Mouse (Mus musculus) midbrain, embryonic 16.5 days (tissue): ENCODE data around the gene A930033H14Rik. TPM values are rescaled to one million over a fixed set of nuclear protein-coding genes. Genes with fewer than 3 reads are reported as not detected.

Experiments used
- ATAC-seq: fragments of 200-750 bp; cut with Nextera tagmentation; 2 replicates; pipeline ENCODE4 v1.8.0; 2017; ENCODE audit warnings: moderate TSS enrichment
- H3K27ac ChIP-seq: fragments of 300-500 bp; sonication (generic); 2 replicates; pipeline ENCODE4 v1.5.1; 2014; ENCODE audit warnings: mild to moderate bottlenecking, low read length, mixed read lengths
- H3K27me3 ChIP-seq: fragments of 300-500 bp; sonication (generic); 2 replicates; pipeline ENCODE4 v1.6.1; 2014; ENCODE audit warnings: low read depth, low read length, mixed read lengths; ENCODE audit not compliant: control insufficient read depth, insufficient read depth
- H3K36me3 ChIP-seq: fragments of 300-500 bp; sonication (generic); 2 replicates; pipeline ENCODE4 v1.6.1; 2014; ENCODE audit warnings: mild to moderate bottlenecking, low read length, moderate library complexity, mixed read lengths; ENCODE audit not compliant: control insufficient read depth, insufficient read depth
- H3K4me1 ChIP-seq: fragments of 300-500 bp; sonication (generic); 2 replicates; pipeline ENCODE4 v1.6.1; 2014; ENCODE audit warnings: mild to moderate bottlenecking, low read length, mixed read lengths; ENCODE audit not compliant: control insufficient read depth, insufficient read depth
- H3K4me2 ChIP-seq: fragments of 300-500 bp; sonication (generic); 2 replicates; pipeline ENCODE4 v1.6.1; 2014; ENCODE audit warnings: mild to moderate bottlenecking, low read length, mixed read lengths
- H3K4me3 ChIP-seq: fragments of 300-500 bp; sonication (generic); 2 replicates; pipeline ENCODE4 v1.5.1; 2014; ENCODE audit warnings: low read depth, mild to moderate bottlenecking, low read length, moderate library complexity, mixed read lengths
- H3K9ac ChIP-seq: fragments of 300-500 bp; sonication (generic); 2 replicates; pipeline ENCODE4 v1.6.1; 2014; ENCODE audit warnings: low read depth, low read length, mixed read lengths
- H3K9me3 ChIP-seq: fragments of 300-500 bp; sonication (generic); replicated peaks from 2 replicates; pipeline ENCODE4 v1.6.1; 2014; ENCODE audit warnings: mild to moderate bottlenecking, low read length, mixed read lengths; ENCODE audit not compliant: control insufficient read depth, poor library complexity, severe bottlenecking
- WGBS: fragments of 180-500 bp; shearing (Covaris S2); extraction: QIAGEN DNeasy Blood & Tissue Kit; methylation state at CpG from one replicate; pipeline ENCODE4 v1.1.7; 2014; 5-methylcytosine and 5-hydroxymethylcytosine counted together
- polyA plus RNA-seq: library from polyadenylated mRNA; unstranded; fragments of >200 nt; fragmentation: Nextera tagmentation; extraction: Ambion mirVana; gene quantifications from 2 replicates; pipeline ENCODE4 v1.2.1, GENCODE M21; 2015

Gene A930033H14Rik
- polyA plus RNA-seq, 1 experiment from 2014 or later: 1.5 TPM

DNA sequence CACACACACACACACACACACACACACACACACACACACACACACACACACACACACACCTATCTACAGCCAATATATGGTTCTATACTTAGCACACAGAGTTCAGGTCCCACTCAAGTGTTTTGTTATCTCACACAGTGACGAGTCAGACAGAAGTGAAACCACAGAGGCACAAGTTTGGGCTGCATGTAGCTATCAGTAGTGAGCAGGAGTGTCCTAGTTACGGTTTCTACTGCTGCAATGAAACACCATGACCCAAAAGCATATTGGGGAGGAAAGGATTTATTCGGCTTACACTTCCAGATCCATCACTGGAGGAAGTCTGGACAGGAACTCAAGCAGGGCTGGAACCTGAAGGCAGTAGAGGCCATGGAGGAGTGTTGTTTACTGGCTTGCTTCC lies 9.1 kb upstream of the A930033H14Rik start:
- Histone ChIP-seq H3K4me1 (no peaks in the 10 kb centered on the region), H3K9ac (no peak overlapping the region), H3K36me3 (no peaks in the 10 kb centered on the region), H3K9me3 (no peaks in the 10 kb centered on the region), H3K27ac (no peak overlapping the region), H3K4me3 (no peak overlapping the region), H3K27me3 (no peaks in the 10 kb centered on the region), H3K4me2 (no peak overlapping the region)
- 90% methylated on average over 3 of the region's 3 CpGs for WGBS
- no peak for ATAC-seq

DNA sequence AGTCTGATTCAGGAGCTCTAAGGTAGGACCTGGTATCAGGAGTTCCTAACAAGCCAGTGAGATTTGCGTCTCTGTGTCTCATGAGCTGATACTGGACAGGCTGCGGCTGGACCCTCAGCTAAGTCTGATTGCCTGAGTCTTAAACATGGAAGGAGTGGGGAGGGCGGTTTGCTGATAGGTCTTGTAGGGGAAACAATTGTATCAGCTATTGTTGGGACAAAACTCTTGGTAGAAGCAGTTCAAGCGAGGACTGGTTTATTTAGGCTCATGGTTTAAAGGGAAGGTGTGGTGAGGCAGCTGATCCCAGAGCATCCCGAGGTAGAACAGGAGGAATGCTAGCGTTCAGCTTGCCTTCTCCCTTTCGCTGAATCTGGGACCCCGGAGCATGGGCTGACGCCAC lies 8.2 kb upstream of the A930033H14Rik start:
- Histone ChIP-seq H3K27ac (no peak overlapping the region), H3K9ac (no peak overlapping the region), H3K9me3 (no peaks in the 10 kb centered on the region), H3K36me3 (peaks cover 4% of the 10 kb centered on the region; the same call in 1 of the 2 replicates), H3K4me2 (no peak overlapping the region), H3K4me3 (no peak overlapping the region), H3K4me1 (no peaks in the 10 kb centered on the region), H3K27me3 (no peaks in the 10 kb centered on the region)
- no peak for ATAC-seq
- WGBS: 94% methylated on average over 9 of the region's 9 CpGs

DNA sequence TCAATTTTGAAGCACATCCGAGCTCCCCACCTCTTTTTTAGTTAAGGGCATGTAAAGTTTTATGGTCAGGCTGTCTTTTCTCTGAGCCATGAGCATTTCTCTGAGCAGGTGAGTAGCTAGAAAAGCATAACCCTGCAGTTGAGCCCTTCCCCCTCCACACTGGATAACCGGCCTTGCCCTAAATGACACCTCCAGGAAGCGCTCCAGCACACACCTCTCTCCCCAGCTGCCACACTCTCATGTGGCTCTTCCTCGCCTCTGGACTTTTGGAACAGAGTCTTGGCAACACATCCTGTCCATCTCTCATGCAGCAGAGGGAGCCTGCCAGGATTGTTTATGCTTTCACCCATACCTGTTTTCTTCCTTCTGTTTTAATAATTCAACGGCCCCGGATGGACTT lies 7.4 kb upstream of the A930033H14Rik start:
- 93% methylated on average over 6 of the region's 6 CpGs for WGBS
- Histone ChIP-seq H3K36me3 (peaks cover 4% of the 10 kb centered on the region; the same call in 1 of the 2 replicates), H3K4me2 (no peak overlapping the region), H3K4me1 (no peaks in the 10 kb centered on the region), H3K27ac (no peak overlapping the region), H3K27me3 (no peaks in the 10 kb centered on the region), H3K4me3 (no peak overlapping the region), H3K9ac (no peak overlapping the region), H3K9me3 (no peaks in the 10 kb centered on the region)
- no peak for ATAC-seq

DNA sequence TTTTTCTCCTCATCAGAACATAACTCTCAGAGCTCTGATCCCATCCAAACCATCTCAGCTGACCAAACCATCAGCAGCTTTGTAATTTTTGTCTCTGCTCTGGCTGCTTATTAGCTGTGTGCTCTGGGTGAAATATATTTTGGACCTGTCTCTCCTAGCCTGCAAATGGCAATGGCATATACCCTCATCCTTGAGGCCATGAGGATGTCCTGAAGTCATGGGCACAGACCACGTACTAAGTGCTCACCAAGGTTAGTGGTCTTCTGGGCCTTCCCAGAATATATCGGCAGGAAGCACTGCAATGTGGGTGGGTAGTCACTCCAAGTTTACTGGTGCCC lies 6.4 kb upstream of the A930033H14Rik start:
- ATAC-seq: no peak
- WGBS: 98% methylated on average over 2 of the region's 2 CpGs
- Histone ChIP-seq H3K4me2 (no peak overlapping the region), H3K27me3 (no peaks in the 10 kb centered on the region), H3K9ac (no peak overlapping the region), H3K9me3 (no peaks in the 10 kb centered on the region), H3K4me3 (no peak overlapping the region), H3K27ac (no peak overlapping the region), H3K4me1 (0 out of 2 replicates have a peak, but pooled peaks cover 3% of the 10 kb centered on the region), H3K36me3 (peaks cover 4% of the 10 kb centered on the region; the same call in 1 of the 2 replicates)

DNA sequence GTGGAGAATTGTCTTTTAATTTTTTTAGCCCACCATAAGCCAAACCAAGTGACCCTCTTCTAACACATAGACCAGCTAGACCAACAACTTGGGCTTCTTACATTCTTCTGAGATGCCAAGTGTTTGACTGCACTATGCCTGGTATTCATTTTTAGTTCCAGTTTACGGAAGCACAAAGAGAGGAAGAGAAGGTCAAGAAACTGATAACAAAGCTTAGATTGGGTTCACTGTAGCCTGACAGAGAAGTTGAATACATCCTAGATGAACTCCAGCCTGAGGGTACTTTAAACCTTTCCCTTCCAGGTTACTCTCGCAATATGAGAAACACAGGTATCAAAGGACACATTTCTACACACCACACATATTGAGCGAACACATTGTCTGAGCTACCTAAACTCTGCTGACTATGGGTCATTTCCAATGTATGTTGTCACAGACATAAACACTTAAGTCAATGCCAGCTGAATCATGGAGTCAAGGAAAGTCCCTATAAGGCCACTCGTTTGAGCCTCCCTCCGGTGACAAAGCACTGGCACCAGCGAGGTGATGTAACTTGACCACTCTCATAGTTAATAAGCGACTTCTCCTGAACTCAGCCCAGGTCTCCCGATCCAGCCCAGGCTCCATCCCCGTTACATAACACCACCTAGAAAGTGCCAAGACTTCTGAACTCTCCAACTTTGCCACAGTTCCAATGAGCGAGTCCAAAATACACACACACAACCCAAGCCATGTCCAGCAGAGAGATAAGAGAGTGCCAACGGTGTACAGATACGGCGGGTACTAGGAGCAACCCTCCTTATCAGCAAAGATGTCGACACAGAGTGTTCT lies 5.8 kb upstream of the A930033H14Rik start:
- Histone ChIP-seq H3K4me1 (0 out of 2 replicates have a peak, but pooled peaks cover 3% of the 10 kb centered on the region), H3K27ac (no peak overlapping the region), H3K36me3 (peaks cover 4% of the 10 kb centered on the region; the same call in 1 of the 2 replicates), H3K9ac (no peak overlapping the region), H3K27me3 (no peaks in the 10 kb centered on the region), H3K4me3 (no peak overlapping the region), H3K4me2 (no peak overlapping the region), H3K9me3 (no peaks in the 10 kb centered on the region)
- 91% methylated on average over 14 of the region's 14 CpGs for WGBS
- no peak for ATAC-seq

GRCm38 (mm10) chr10:69217127-69217690 lies 4.3 kb upstream of the A930033H14Rik start:
- Histone ChIP-seq H3K36me3 (peaks cover 4% of the 10 kb centered on the region; the same call in 1 of the 2 replicates), H3K4me2 (no peak overlapping the region), H3K9ac (no peak overlapping the region), H3K4me1 (peaks cover 4% of the 10 kb centered on the region; the same call in 1 of the 2 replicates), H3K9me3 (no peaks in the 10 kb centered on the region), H3K27ac (no peak overlapping the region), H3K4me3 (no peak overlapping the region), H3K27me3 (no peaks in the 10 kb centered on the region)
- 97% methylated on average over 4 of the region's 4 CpGs for WGBS
- no peak for ATAC-seq

GRCm38 (mm10) chr10:69213986-69214385 lies 1.1 kb upstream of the A930033H14Rik start:
- no peak for ATAC-seq
- no peaks in the 10 kb centered on the region for H3K9me3 ChIP-seq

GRCm38 (mm10) chr10:69213451-69213877 lies 566 bp upstream of the A930033H14Rik start:
- H3K4me2 ChIP-seq: peak overlapping the region; percentile 84
- H3K27me3 ChIP-seq: no peaks in the 10 kb centered on the region
- H3K36me3 ChIP-seq: peaks cover 4% of the 10 kb centered on the region; the same call in 1 of the 2 replicates
- H3K4me1 ChIP-seq: peaks cover 12% of the 10 kb centered on the region
- ATAC-seq: peak; percentile 69
- peak overlapping the region; percentile 98 for H3K9ac ChIP-seq
- H3K4me3 ChIP-seq: peak overlapping the region; percentile 81
- no peaks in the 10 kb centered on the region for H3K9me3 ChIP-seq
- peak overlapping the region; percentile 99 for H3K27ac ChIP-seq
- WGBS: under 1% methylated on average over 19 of the region's 21 CpGs

More at GRCm38 (mm10) chr10:69213986-69214385, 1.1 kb upstream of the A930033H14Rik start:
- peaks cover 12% of the 10 kb centered on the region for H3K4me1 ChIP-seq
- peaks cover 4% of the 10 kb centered on the region; the same call in 1 of the 2 replicates for H3K36me3 ChIP-seq
- peak overlapping the region; percentile 81 for H3K4me3 ChIP-seq
- 33% methylated on average over 5 of the region's 5 CpGs for WGBS
- H3K4me2 ChIP-seq: peak overlapping the region; percentile 84
- H3K27me3 ChIP-seq: no peaks in the 10 kb centered on the region
- peak overlapping the region; percentile 98 for H3K9ac ChIP-seq
- no peak overlapping the region for H3K27ac ChIP-seq

DNA sequence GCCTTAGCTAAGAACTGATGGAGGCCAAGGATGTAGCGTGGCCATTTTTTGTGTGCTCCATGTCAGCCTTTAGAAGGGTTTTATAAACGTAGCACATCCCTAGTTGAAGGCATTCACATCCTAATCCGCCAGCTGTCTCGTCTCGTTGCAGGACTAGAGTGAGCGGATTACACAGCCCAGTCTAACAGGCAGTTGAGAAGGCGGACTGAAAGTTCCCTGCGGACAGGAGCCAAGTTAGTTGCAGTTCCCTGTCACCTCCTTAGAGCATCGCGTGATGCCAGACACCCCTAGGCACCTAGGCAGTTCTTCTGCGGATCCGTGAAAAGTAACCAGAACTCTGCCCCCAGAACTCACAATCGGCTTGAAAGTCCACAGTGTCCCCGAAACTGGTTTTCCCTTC lies 922 bp downstream of the A930033H14Rik start:
- no peaks in the 10 kb centered on the region for H3K27me3 ChIP-seq
- no peak for ATAC-seq
- H3K4me3 ChIP-seq: peak overlapping the region; percentile 81
- peak overlapping the region; percentile 98 for H3K9ac ChIP-seq
- peak overlapping the region; percentile 99 for H3K27ac ChIP-seq
- H3K9me3 ChIP-seq: no peaks in the 10 kb centered on the region
- 2% methylated on average over 14 of the region's 14 CpGs for WGBS
- H3K4me1 ChIP-seq: peaks cover 12% of the 10 kb centered on the region
- H3K36me3 ChIP-seq: peaks cover 4% of the 10 kb centered on the region; the same call in 1 of the 2 replicates
- peak overlapping the region; percentile 84 for H3K4me2 ChIP-seq
